Mouse (Mus musculus) heart, adult 18-20 months (tissue): ENCODE results near the gene Kcnh8. TPM values are rescaled to one million over a fixed set of nuclear protein-coding genes. Genes with fewer than 3 reads are reported as not detected.

Experiments used
- DNase-seq, 2 experiments: peaks; one replicate each; pipeline ENCODE4 v3.0.0; 2021 to 2022; ENCODE audit warnings: mixed read lengths in 1 of 2
- long read RNA-seq, 2 experiments: library from polyadenylated mRNA; stranded (forward); transcript quantifications; one replicate each; pipeline ENCODE4 v2.0.0; 2021
- total RNA-seq, 2 experiments: library from RNA; stranded (reverse); gene quantifications; 2 replicates each; pipeline ENCODE4 v1.2.3; 2021

The Kcnh8 gene
- not detected for total RNA-seq
- long read RNA-seq, experiment 1, result 0 reads
- long read RNA-seq, experiment 2, result 0 reads

DNA sequence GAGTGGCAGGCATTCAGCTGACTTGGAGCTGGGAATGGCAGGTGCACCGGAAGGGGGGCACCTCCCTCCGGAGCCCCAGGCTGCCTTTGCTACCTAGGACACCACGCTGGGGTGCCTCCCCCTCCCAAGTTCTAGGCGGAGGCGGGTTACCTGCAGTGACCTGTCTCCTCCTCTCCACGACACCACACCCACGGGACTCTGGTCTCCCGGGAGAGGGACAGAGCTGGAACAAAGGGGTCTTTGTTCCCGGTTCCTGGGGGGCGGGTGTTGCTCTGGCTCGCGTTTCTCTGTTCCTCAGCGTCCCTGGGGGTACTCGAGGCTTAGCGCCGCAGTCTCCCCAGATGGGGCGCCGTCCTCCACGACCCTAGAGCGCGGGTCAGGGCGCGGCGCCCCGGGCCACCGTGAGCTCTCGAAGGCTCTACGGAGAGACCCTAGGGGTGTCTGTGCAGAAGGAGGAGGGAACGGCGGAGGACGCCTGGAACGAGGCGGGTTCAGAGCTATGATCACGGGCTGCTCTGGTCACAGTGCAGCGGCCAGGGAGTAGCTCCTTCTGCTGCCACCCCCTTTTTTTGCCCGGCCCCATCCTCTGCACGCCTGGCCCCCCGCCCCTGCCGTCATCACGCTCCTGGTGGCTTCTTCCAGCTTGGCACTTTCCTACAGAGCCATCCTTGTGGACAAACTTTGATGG is at the start of gene Kcnh8:
Gene Kcnh8, plus strand, starts transcription at position 617 of the 688 bp plus-strand sequence.
- DNase-seq, result no peak

- peak; percentile 21 to 59 for DNase-seq
Measured at GRCm38 (mm10) chr17:52559961-52560720, 42.4 kb upstream of the Kcnh8 start.

- DNase-seq, result no peak
Measured at GRCm38 (mm10) chr17:52565467-52566155, 36.9 kb upstream of the Kcnh8 start.

DNA sequence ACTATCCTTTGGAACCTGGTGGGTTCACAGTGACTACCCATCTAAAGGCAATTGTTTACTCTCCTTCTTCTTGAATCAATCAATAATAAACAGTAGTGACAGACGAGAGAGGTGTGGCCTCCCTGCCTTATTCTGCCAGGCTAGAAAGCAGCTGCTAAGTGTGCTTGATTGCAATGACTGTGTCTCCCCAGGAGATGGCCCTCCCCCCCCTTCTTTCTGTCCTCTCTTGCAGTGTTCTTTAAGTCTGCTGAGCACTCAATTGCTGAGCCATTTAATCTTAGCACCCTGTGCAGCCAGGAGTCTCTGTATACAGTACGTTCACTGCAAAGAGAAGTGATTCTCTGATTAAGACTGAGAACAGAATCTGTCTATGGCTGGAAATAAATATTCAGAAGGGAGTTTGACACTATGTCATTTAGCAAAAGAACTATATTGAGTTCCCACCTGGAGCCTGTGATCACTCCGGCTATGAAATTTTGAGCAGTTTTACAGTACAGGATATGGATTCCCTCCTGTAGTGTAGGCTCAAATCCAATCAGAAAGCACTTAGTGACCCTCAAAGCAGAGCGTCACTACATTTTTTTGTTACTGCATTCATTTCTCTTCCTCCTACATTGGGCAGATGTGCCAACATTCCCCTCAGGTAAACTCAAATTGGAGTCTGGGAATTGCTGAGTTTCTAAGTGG is 32.8 kb upstream of the Kcnh8 start:
- no peak for DNase-seq

- DNase-seq, result no peak
Measured at GRCm38 (mm10) chr17:52572229-52572628, 30.3 kb upstream of the Kcnh8 start.

DNA sequence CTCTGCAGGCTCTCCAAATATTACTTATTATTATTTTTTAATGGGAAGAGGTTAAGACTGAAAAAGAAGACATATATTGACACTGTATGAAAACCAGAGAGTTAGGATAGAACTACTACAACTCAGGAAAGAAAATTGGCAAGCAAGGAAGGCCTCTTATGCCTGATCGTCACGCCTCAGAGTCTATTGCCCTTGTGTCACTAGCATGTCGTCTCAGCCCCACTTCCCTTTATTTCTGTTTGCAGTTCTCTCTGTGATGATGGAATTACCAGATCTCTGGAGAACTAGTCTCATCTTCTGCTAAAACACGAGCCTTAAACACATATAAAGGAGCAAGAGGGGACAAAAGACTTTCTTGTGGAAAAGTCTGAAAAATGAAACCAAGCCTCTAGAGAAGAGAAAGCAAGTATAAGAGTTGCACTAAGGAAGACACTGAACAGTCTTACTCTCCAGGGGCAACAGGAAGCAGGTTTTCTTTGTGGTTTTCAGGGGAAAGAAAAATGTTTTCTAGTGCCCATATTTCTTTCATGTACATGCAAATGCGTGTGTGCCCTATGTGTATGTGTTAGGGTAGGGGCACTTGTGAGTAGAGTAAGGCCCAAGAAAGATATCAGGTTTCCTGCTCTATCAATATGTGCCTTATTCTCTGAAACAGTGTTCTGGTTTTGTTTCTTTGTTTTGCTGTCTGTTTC is 10.9 kb upstream of the Kcnh8 start:
- DNase-seq, result no peak

- no peak for DNase-seq
Measured at GRCm38 (mm10) chr17:52599141-52599540, 3.4 kb upstream of the Kcnh8 start.

DNA sequence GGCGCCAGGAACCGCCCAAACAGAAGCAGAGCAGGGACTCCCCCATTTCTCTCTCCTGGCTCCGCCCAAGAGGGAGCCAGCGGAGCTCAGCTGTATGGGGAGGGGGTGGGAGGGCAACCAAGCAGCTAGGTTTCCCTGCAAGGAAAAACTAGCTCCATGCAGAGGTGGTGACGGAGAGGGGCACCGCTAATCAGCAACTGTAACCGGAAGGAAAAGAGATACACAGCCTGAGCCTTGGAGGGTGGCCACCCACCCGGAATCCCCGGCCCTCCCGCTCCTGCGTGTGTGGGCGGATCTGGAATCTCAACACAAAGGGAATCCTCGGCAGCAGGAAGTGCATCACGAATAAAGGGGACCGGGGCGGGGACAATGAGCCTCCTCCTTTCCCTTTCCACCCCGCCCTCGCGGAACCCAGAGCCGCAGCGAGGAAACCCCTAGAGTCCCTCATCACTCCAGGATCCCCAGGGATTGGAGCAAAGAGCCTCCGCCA is 1.6 kb upstream of the Kcnh8 start:
- peak; percentile 4 to 14 for DNase-seq

- no peak for DNase-seq
Measured at GRCm38 (mm10) chr17:52602781-52603170, 267 bp downstream of the Kcnh8 start.

GRCm38 (mm10) chr17:52603411-52603810 is 902 bp downstream of the Kcnh8 start:
- no peak for DNase-seq

GRCm38 (mm10) chr17:52611382-52611781 is 8.9 kb downstream of the Kcnh8 start:
- DNase-seq, result no peak

DNA sequence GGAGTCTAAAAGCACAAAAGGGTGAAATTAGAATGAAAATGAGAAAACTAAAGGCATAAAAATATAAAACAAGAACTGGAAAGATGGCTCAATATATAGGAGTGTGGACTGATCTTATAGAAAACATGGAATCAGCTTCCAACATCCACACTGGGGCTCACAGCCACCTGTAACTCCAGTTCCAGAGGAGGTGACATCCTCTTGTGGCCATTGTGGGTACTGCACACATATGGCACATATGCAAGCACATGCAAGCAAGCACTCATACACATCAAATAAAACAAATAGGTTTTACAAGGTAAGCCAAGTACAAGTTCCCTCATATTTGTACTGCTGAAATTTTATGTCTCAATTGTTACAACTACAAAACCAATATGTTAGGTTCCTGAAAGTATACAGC is 46.7 kb downstream of the Kcnh8 start:
- DNase-seq, result no peak

- DNase-seq, result no peak
Measured at GRCm38 (mm10) chr17:52691988-52692387, 89.5 kb downstream of the Kcnh8 start.

DNA sequence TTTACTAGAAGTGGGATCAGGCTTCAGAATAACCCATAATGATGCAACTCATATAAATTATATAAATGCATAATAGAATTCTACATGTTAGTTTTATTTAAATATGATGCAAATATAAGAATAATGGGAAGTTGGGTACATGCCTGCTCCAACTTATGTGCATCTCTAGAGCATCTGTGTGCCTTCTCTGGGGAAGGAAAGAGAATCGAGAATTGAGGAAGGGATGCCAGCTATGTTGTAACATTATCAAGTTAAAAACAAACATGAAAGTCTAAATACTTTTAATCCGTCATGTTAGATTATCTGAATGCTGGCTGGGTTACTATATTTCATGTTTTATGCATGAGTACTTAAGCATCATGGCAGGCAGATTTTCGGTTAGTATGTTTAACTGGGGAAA is 99.4 kb downstream of the Kcnh8 start:
- no peak for DNase-seq

GRCm38 (mm10) chr17:52712319-52712718 is 109.8 kb downstream of the Kcnh8 start:
- no peak for DNase-seq

- DNase-seq, result no peak
Measured at GRCm38 (mm10) chr17:52722214-52722613, 119.7 kb downstream of the Kcnh8 start.

- DNase-seq, result no peak
Measured at GRCm38 (mm10) chr17:52728806-52729205, 126.3 kb downstream of the Kcnh8 start.

GRCm38 (mm10) chr17:52738436-52738835 is 135.9 kb downstream of the Kcnh8 start:
- DNase-seq, result no peak

DNA sequence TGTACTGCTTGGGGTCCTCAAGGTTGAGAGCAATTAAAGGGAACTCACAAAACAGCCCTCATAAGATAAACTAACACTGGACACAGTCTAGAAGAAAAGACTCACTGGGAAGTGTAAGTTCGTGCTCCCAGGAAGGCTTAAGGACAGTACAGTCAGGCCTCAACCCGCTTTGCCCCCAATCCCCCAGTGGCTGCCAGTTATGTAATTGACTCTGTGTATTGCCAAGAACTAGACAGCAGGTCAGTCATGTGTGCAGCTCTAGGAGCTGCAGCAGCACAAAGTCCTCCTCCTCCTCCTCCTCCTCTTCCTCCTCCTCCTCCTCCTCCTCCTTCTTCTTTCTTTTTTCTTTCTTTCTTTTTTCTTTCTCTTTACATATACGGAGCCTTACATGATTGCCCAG is 185.6 kb downstream of the Kcnh8 start:
- DNase-seq, result peak in 1 of 2 experiments; percentile 8

DNA sequence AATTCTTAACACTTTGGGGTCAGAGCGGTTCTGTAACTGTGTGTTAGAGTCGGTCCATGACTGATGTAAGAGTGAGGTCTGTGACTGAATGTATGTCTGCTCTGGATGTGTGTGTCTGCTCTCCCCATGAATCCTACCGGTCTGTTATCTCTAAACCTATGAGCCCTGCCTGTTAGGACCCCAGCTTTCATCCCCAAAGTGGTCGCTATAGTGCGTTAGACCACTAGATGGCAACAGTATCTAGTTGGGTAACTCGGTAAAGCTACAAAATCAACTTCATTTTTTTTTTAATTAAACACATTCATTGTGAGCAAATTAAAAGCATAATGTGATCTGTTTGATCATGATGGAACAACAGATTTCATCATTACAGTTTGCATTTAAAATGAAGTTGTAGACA is 202.0 kb downstream of the Kcnh8 start:
- DNase-seq, result no peak

DNA sequence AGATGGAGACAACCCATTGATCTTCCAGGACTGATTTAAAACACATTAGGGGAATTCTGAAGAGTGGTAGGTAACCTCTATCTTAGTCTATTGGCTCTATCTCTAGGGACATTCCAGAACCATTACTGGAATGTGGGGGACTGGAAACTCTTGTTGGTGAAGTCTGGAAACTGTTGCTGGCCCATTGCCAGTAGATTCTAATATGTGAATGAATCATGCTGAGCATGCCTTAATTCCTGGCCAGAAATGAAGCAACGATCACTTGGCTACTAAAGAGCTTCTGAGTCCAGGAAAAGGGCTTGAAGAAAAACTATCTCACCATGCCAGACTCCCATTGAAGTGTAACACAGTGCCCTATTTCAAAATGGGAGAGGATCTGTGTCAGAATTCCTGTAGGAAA is 208.3 kb downstream of the Kcnh8 start:
- DNase-seq, result peak; percentile 5 to 23

GRCm38 (mm10) chr17:52819007-52819406 is 216.5 kb downstream of the Kcnh8 start:
- DNase-seq, result no peak
